Mouse (Mus musculus): ENCODE results near the gene 1700034J05Rik.

GRCm38 (mm10) chr6:146944830-146945229, 9.4 kb downstream of the 1700034J05Rik start:
- TF ChIP-seq USF2 (conservative IDR thresholded peaks at IDR 0.05; ENCODE audit: low read depth, low read length) (no peak), CTCF (conservative IDR thresholded peaks at IDR 0.05 in 1 of 2, IDR thresholded peaks at IDR 0.05 in 1 of 2; ENCODE audit: low read depth in 2 of 2, low read length in 2 of 2) (no peak), EP300 (IDR thresholded peaks at IDR 0.05; ENCODE audit: low read length) (no peak), POLR2A (IDR thresholded peaks at IDR 0.05; ENCODE audit: low read depth, low read length) (no peak), TBP (conservative IDR thresholded peaks at IDR 0.05; ENCODE audit: low read depth, low read length) (no peak)

Measured in CH12.LX (cell line).